Mouse (Mus musculus): Measurements from ENCODE around the gene Gm21731.
"Not testable (repeated sequence)": the region's sequence is repeated elsewhere in the genome, so short reads cannot be mapped to it uniquely, and the experiment has no call there.

DNA sequence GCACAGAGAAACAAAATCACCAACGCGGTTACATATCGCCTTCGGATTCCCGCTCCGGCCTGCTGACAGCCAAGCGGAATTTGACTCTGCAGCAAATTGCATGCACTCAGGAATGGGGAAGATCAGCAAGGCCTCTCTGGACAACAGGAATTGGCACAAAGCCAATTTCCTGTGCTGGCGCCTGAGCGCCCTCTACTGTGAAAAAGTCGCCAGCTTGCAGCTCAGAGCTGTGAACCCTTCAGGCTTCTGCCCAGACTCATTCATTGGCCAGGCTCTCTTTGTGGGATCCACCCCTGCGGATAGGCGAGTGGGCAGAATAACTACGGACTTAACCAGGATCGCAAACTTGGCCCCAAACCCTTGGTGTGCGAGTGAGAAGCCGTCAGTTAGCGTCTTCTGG, 7.1 kb upstream of the Gm21731 start:
- TF ChIP-seq CTCF (IDR thresholded peaks at IDR 0.05; ENCODE audit: low read depth); EP300 (optimal IDR thresholded peaks at IDR 0.05): not testable (repeated sequence)
